Mouse (Mus musculus): ENCODE measurements around the gene Fads3. TPM values are rescaled to one million over a fixed set of nuclear protein-coding genes. Genes with fewer than 3 reads are reported as not detected.

Fads3 gene
- total RNA-seq, 1 experiment from 2014 or later: 11.3 TPM

Other genes with a start within 250 kb of the Fads3 start
- not detected in 2 replicates for gene Scgb2a2, start 194.0 kb upstream of the Fads3 start, total RNA-seq (2021)
- gene Incenp, start 142.0 kb upstream of the Fads3 start, total RNA-seq (2021): 25.3 and 29.3 TPM in 2 replicates
- gene Fth1, start 61.0 kb upstream of the Fads3 start, total RNA-seq (2021): 2,322 and 2,352 TPM in 2 replicates
- 0.19 TPM in 1 of 2 replicates, not detected in the other for gene Best1, start 39.9 kb upstream of the Fads3 start, total RNA-seq (2021)
- gene Rab3il1, start 39.9 kb upstream of the Fads3 start, total RNA-seq (2021): 9.7 and 10.1 TPM in 2 replicates
- gene Fads2, start 60.2 kb downstream of the Fads3 start, total RNA-seq (2021): 806 and 858 TPM in 2 replicates
- 324 and 362 TPM in 2 replicates for gene Fads1, start 141.3 kb downstream of the Fads3 start, total RNA-seq (2021)
- 161 and 170 TPM in 2 replicates for gene Tmem258, start 162.4 kb downstream of the Fads3 start, total RNA-seq (2021)
- gene Fen1, start 162.6 kb downstream of the Fads3 start, total RNA-seq (2021): 20.6 and 21.7 TPM in 2 replicates
- 2.6 and 4.7 TPM in 2 replicates for gene Myrf, start 199.2 kb downstream of the Fads3 start, total RNA-seq (2021)

All from adrenal gland, postnatal 14 days (tissue).